Mouse (Mus musculus) layer of hippocampus, postnatal 36 days (tissue): ENCODE data around the gene Chrnb1. TPM values are rescaled to one million over a fixed set of nuclear protein-coding genes. Genes with fewer than 3 reads are reported as not detected.

Experiments used
- DNase-seq, 2 experiments: peaks; one replicate each; pipeline ENCODE4 v3.0.0; 2022
- total RNA-seq, 2 experiments: library from RNA; stranded (reverse); gene quantifications; 2 replicates each; pipeline ENCODE4 v1.2.3; 2021

Gene Chrnb1
- total RNA-seq, 2 experiments from 2014 or later, result 0.72 to 1.3 TPM

DNA sequence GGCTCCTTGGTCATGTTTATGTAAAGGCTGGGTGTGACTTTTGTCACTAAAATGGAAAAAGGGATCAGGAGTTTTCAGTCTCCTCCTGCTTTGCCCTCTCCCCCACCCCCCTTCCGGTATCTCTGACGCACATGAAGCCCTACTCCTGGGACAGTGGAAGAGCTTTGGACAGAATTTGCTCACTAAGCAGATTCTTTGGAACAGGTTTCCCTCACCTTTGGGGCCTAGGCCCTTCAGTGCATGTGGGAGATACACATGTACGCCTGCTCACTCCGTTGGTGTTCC is 28.2 kb downstream of the Chrnb1 start:
- no peak for DNase-seq

DNA sequence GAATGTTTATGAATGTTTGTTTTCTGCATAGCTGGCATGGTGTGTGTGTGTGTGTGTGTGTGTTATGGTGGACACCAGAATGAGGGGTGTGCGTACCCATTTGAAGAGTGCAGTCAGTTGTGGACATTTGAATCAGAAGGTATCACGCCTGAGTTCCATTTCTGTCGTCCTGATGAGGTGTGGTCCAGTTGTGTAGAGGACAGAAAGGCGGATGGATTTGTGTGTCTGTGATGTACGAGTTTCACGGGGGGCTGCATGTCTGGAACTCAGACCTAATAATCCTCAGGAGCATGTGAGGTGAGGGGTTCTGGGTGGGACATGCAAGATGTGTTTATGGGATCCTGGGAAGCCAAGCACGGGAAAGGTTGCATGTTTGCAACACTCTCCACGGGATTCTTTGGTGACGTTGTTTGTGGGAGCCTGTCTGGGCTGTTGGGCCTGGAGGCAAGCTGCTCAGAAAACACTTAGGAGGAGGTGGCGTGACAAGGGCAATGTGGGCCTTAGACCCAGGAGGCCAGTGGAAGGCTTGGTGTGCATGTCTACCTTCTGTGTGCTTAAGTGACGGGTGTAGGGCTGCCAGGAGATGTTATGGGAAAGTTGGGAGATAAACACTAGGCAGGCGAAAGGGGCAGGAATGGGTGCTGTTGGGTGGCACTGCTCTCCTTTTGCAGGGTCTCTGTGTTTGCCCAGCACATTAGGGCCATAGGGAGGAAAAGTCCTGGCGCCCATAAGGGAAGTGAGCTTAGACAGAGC is 28.7 kb downstream of the Chrnb1 start:
- DNase-seq, result no peak

DNA sequence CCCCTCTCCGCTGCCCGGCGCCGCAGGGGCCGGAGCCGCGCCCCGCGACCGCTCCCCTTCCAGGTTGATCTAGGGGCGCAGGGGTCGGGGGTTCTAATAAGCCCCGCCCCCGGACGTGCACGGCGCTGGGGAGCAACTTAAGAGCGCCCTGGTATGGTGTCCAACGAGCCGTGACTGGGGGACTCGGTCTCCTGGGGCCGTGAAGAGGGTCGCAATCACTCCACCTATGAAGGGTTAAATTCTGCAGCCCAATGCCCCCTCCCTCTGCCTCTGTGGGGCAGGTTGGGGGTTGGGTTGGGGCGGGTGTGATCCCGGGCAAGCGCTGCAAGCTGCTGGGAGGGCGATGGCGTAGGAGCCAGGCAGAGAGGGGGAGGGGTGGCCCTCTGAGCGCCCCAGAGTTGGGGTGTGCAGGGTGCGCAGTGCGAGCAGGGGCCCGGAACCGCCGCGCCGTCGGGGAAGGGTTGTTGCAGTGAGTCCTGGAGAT is 29.6 kb downstream of the Chrnb1 start:
- peak; percentile 69 to 81 for DNase-seq

DNA sequence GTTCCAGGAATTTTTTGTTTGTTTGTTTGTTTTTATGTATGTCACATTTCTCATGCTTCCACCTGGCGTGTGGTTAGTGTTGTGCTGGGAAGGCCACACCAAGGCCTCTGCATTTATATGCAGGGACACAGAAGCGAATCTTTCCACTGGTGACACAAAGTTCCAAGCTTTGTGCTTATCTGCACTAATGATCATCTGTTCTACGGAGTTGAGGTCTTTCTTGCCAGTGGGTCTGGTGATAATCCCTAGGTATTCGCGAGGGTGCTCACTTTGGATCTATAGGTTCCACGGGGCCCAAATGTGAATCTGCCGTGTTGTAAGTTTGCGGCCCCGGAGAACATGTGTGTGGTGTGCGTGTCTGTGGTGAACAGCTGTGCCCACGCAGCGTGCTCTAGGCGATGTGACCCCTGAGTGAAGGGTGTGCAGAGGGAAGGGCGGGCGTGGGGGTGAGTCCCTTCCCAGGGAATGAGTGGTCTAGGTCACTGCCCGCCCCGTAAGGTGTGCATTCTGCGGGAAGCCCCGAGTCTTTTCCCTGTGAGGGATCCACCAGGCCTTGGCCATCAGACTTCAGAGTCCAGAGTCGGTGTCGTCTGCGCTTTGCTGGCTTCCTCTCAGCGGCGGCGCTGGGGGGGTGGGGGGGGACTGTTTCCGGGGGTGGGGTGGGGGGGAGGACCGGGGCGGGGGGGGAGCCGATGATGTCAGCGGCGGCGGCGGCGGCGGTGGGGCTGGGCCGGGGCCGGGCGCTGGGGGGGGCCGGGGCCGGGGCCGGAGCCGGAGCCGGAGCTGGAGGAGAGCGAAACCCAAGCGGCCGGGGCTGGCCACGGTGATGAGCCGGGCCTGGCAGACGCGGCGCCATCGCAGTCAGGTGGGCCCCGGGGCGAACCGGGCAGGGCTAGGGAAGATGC is 30.3 kb downstream of the Chrnb1 start, which contains the start of gene Zbtb4:
Gene Zbtb4, plus strand, starts transcription at position 692 of the 905 bp plus-strand sequence.
- DNase-seq, result peak in 1 of 2 experiments; percentile 31

DNA sequence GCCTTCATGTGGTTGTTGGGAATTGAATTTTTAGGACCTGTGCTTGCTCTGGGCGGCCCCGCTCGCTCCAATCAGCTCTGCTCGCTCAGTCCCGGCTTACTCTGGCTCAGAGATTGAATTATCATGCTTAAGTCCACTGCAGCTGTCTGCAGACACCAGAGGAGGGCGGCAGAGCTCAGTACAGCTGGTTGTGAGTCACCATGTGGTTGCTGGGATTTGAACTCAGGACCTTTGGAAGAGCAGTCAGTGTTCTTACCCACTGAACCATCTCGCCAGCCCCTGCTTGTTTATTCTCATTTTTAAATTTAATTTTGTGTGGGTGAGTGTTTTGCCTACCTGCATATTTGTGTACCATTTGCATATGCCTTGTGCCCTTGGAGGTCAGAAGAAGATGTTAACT is 32.2 kb downstream of the Chrnb1 start:
- DNase-seq, result no peak

DNA sequence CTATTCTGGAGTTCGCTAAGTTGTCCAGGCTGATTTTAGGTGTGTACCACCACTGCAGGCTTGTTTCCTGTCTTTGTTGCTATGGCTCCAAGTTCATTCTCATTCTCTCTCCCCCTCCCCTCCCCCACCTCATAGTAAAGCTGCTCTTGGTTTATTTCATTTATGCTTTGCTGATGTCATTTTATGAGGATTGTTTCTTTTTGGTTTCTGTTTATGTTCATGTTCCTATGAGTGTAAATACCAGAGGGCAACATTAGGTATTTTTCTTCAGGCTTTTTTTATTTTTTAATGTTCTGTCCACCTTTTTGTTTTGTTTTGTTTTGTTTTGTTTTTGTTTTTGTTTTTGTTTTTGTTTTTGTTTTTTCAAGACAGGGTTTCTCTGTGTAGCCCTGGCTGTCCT is 33.9 kb downstream of the Chrnb1 start, which contains the start of gene Slc35g3:
Gene Slc35g3, minus strand, starts transcription at position 101 of the 400 bp plus-strand sequence.
- DNase-seq, result no peak

DNA sequence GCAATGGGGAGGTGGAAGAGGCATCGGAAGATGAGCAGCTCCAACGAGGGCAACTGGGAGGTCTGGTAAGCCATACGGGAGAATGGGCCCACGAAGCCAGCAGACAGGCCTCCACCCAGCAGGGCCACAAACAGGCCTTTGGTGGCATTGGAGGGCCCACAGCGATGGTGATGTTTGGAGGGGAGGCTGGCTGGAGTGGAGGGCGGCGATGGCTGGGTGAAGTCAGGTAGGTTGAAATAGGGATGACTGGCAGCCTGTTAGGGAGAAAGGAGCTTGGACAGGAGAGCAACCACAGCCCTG is 34.9 kb downstream of the Chrnb1 start:
- no peak for DNase-seq

DNA sequence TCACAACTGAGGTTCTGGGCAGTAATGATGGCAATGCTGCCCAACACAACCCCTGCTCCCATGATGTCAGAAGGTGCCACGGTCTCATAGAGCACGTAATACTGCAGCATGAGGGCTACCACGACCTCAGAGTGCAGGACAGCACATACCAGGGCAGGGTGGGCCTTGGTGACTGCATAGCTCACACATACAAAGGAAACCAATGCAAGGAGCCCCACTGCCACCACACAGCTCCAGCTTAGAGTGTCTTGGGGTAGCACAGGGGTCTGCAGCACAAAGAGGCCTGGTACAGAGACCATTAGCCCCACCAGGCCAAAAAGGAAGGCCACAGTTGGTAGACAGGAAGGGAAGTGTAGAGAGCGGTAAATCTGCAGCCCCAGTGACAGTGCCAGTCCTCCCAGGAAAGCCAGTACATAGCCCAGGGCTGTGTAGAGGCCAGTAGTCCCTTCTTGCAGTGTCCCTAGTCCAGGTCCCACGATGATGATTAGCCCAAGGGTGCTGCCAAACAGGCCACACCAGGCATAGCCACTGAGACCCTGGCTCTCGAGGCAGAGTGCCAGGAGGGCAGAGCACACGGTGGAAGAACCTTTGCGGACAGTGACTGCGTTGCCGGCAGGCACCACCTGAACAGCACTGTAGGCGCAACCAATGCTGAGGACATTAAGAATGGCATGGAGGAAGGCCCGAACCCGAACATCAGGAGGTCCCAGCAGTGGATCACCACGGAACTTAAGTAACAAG is 35.4 kb downstream of the Chrnb1 start:
- DNase-seq, result no peak

DNA sequence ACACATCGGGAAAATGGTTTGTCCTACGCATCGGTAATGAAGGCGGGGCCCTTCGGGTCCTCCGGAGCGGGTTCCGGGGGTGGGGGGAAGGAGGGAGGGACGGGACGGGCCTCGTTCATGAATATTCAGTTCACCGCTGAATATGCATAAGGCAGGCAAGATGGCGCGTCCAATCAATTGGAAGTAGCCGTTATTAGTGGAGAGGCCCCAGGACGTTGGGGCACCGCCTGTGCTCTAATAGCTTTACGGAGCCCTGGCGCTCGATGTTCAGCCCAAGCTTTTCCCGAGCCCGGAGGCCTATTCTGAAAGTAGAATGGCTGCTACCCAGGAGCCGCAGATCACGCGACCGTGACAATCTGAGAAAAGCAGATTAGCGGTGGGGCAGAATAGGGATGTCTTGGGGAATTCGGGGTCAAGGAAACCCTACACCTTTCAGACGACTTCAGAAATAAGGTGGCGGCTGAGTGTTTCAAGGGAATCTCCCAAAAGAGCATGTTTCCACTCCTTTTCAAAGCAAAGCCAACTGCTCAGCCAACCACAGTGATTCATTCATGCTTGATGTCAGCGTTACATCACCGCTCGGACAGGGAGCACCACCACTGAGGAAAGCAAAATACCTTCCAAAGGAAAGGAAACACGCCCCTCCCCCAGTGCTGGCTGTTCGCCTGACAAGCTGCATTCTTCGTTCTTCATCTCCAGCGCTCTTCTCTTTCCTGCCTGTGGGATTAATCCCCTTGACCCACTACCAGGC is 36.6 kb downstream of the Chrnb1 start:
- peak; percentile 77 to 86 for DNase-seq

DNA sequence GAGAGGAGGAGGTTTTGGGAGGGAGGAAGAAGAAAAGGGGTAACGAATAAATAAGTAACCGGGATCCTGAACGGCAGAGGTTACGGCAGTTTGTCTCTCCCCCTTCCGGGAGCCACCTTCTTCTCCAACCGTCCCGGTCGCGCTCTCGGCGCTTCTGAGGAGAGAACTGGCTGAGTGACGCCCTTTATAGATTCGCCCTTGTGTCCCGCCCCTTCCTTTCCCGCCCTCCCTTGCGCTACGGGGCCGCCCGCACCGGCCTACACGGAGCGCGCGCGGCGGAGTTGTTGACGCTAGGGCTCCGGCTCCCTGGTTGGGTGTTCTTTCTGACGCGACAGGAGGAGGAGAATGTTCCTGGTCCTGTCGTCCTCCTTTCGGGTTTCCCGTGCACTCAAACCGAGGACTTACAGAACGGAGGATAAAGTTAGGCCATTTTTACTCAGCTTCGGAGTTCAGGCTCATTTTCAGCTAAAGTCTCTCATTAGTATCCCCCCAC is 37.2 kb downstream of the Chrnb1 start, which contains the start of gene Polr2a:
Gene Polr2a, minus strand, starts transcription at position 160 of the 493 bp plus-strand sequence.
- peak; percentile 96 to 97 for DNase-seq

DNA sequence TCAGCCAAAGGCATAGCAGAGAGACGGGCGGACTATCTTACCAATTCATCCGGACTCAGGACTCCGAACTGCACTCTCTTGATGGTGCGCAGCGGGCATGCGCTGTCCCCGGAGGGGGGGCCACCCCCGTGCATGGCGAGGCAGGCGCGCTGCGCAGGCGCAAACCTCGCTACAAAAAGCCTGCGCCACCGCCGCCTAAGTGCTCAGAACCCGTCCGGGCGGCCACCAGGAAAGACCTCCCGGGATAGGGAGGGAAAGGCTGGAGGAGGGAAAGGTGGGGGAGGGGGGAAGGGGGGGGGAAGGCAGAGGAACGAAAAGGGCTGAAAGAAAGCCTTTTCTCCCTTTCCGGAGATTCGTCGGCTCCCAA is 37.7 kb downstream of the Chrnb1 start:
- DNase-seq, result peak; percentile 96 to 98

DNA sequence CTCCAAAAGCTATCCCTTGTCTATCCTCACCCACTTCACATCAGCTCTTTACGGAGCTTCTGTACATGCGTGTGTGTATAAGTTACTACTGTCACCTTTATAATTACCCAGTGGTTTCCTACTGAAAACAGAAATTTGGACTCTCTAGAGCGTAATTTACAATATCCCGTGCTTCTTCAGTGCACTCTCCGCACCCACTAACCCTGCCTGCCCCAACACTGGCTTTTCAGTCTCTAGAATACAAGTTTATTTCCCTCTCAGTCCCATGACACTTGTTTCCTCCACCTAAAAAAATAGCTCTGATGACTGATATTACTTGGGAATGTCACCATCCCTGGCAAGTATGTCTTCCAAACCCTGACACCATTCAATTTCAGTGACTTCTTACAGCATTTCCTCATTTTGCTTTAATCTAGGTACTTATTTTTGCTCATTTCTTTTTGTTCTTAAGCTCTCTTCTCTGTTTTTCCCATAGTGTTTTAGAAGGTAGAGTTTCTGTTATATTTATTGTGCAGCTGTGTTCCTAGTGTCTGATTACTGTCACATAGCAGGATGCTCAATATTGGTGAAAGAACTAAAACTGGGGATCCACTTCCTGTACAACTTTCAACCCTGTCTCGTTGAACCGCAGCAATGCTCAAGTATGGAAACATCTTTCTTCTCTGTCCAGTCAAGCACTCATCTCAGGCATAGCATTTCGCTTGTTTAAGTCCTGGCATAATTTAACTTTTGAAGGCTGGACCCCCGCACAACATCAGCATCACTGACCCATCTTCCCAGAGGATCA is 38.2 kb downstream of the Chrnb1 start:
- no peak for DNase-seq

DNA sequence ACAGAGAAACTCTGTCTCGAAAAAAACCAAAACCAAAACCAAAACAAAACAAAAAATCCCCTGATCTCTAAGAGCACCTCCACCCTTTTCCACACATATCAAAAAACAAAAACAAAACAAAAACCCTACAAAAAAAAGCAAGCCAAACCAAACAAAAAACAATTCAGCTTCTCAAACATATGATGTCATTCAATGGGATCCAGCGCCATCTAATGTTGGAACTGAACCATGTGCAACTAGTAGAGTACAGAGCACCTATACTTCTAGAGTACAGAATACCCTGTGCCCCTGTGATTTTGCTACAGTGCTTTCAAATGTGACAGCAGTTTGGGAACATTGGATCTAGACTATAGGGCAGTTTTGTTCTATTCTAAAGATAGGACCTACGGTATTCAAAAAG is 41.0 kb downstream of the Chrnb1 start:
- no peak for DNase-seq

DNA sequence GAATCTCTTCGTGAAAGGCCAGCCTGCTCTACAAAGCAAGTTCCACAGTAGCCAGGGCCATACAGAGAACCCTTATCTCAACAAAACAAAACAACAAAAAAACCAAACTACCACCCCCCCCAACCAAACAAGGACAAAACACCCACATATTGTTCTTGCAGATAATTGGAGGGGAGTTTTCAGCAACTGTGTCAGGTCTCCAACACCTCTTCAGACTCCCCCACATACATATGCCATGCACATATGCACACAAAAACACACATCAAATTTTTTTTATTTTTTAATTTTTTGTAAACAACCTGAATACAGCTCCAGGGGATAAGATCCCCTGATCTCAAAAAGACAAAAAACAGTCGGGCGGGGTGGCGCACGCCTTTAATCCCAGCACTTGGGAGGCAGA is 41.5 kb downstream of the Chrnb1 start:
- DNase-seq, result no peak

DNA sequence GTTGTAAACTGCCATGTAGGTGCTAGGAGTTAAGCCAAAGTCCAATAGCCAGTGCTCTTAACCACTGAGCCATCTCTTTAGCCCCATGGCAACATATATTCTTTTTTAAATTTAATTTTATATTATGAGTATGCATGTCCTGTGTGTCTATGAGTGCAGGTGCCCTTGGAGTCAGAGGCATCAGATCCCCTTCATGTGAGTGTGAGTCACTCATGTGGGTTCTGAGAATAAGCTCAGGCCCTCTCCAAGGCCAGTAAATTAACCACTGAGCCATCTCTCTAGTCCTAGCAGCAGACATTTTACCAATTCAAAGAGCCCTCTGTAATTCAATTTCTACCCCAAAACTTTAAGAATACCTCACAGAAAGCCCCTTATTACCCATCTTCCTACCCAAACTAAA is 43.1 kb downstream of the Chrnb1 start:
- DNase-seq, result no peak

DNA sequence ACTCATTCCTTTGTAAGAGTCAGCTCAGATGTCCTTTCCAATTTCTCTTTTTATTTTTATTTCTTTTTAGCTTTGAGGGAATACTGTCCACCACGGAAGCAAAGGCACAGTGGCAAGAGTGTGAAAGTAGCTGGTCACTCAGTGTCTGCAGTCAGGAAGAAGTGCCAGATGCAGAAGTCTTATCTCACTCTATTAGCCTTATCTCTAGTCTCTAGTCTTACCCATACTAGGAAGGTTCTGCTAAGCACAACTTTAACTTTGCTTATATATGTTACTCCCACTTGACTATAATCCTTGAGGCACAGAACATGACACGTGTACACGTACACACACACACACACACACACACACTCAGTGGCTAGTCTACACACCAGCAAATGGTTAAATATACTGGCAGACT is 44.1 kb downstream of the Chrnb1 start:
- DNase-seq, result no peak

Other genes with a start within 250 kb of the Chrnb1 start
- gene Dnah2, start 246.8 kb downstream of the Chrnb1 start, total RNA-seq, result 1 to 10 TPM; 5.4 to 5.9 TPM
- 100 to 1,000 TPM; 120 to 121 TPM for gene Efnb3, start 235.7 kb downstream of the Chrnb1 start, total RNA-seq
- 10 to 100 TPM; 11.8 to 14.3 TPM for gene Wrap53, start 215.7 kb downstream of the Chrnb1 start, total RNA-seq
- gene Trp53, start 215.6 kb downstream of the Chrnb1 start, total RNA-seq, result 10 to 100 TPM; 25.4 to 27.4 TPM
- gene Atp1b2, start 190.0 kb downstream of the Chrnb1 start, total RNA-seq, result 100 to 1,000 TPM; 400 to 418 TPM
- gene Shbg, start 178.0 kb downstream of the Chrnb1 start, total RNA-seq, result not detected
- gene Sat2, start 173.9 kb downstream of the Chrnb1 start, total RNA-seq, result 10 to 100 TPM; 11.7 to 13.7 TPM
- gene Fxr2, start 163.0 kb downstream of the Chrnb1 start, total RNA-seq, result 100 to 1,000 TPM; 147 to 153 TPM
- not detected for gene Sox15, start 140.6 kb downstream of the Chrnb1 start, total RNA-seq
- gene Mpdu1, start 133.3 kb downstream of the Chrnb1 start, total RNA-seq, result 10 to 100 TPM; 55.0 to 58.8 TPM
- 10 to 100 TPM; 11.9 to 13.5 TPM for gene Cd68, start 129.8 kb downstream of the Chrnb1 start, total RNA-seq
- gene Eif4a1, start 123.5 kb downstream of the Chrnb1 start, total RNA-seq, result 100 to 1,000 TPM; 352 to 354 TPM
- gene Senp3, start 113.9 kb downstream of the Chrnb1 start, total RNA-seq, result 100 to 1,000 TPM; 101 to 122 TPM
- gene Tnfsf13, start 110.2 kb downstream of the Chrnb1 start, total RNA-seq, result 1 to 10 TPM; 2.1 to 3.1 TPM
- gene Tnfsf12, start 100.1 kb downstream of the Chrnb1 start, total RNA-seq, result 1 to 10 TPM; 8.2 to 8.8 TPM
- gene Tnfsfm13, start 99.8 kb downstream of the Chrnb1 start, total RNA-seq, result 1 to 10 TPM in 1 of 2 experiments, under 1 TPM in 1; 0.90 to 1.2 TPM
- 10 to 100 TPM; 61.2 to 61.3 TPM for gene Polr2a, start 37.3 kb downstream of the Chrnb1 start, total RNA-seq
- gene Slc35g3, start 34.0 kb downstream of the Chrnb1 start, total RNA-seq, result not detected
- gene Zbtb4, start 30.0 kb downstream of the Chrnb1 start, total RNA-seq, result 100 to 1,000 TPM; 116 to 126 TPM
- 10 to 100 TPM; 29.2 to 31.6 TPM for gene Fgf11, start 5.9 kb upstream of the Chrnb1 start, total RNA-seq
- gene Tmem102, start 9.7 kb upstream of the Chrnb1 start, total RNA-seq, result under 1 TPM in 1 of 2 experiments, not detected in 1; 0.17 TPM
- gene Gm39566, start 19.4 kb upstream of the Chrnb1 start, total RNA-seq, result not detected
- not detected for gene Spem2, start 22.5 kb upstream of the Chrnb1 start, total RNA-seq
- gene Spem1, start 26.2 kb upstream of the Chrnb1 start, total RNA-seq, result under 1 TPM; 0.57 to 0.63 TPM
- 100 to 1,000 TPM; 192 to 206 TPM for gene Nlgn2, start 41.8 kb upstream of the Chrnb1 start, total RNA-seq
- 100 to 1,000 TPM; 109 to 128 TPM for gene Tmem256, start 42.6 kb upstream of the Chrnb1 start, total RNA-seq
- gene Plscr3, start 50.4 kb upstream of the Chrnb1 start, total RNA-seq, result 10 to 100 TPM; 16.3 to 16.6 TPM
- gene Tnk1, start 62.8 kb upstream of the Chrnb1 start, total RNA-seq, result under 1 TPM in 1 of 2 experiments, not detected in 1; 0.18 TPM
- not detected for gene Tmem95, start 82.1 kb upstream of the Chrnb1 start, total RNA-seq
- 1 to 10 TPM; 1.1 TPM for gene Kctd11, start 85.5 kb upstream of the Chrnb1 start, total RNA-seq
- gene Acap1, start 99.6 kb upstream of the Chrnb1 start, total RNA-seq, result not detected
- gene 2810408A11Rik, start 105.0 kb upstream of the Chrnb1 start, total RNA-seq, result under 1 TPM; 0.46 to 0.95 TPM
- 100 to 1,000 TPM; 117 to 118 TPM for gene Neurl4, start 105.1 kb upstream of the Chrnb1 start, total RNA-seq
- 10 to 100 TPM; 31.9 to 38.2 TPM for gene Gps2, start 117.9 kb upstream of the Chrnb1 start, total RNA-seq
- 100 to 1,000 TPM; 416 to 445 TPM for gene Eif5a, start 126.0 kb upstream of the Chrnb1 start, total RNA-seq
- gene Ybx2, start 139.9 kb upstream of the Chrnb1 start, total RNA-seq, result 10 to 100 TPM; 10.9 to 11.1 TPM
- 1 to 10 TPM; 1.8 TPM for gene Slc2a4, start 152.2 kb upstream of the Chrnb1 start, total RNA-seq
- not detected for gene Cldn7, start 168.8 kb upstream of the Chrnb1 start, total RNA-seq
- 100 to 1,000 TPM; 113 to 116 TPM for gene Ctdnep1, start 185.2 kb upstream of the Chrnb1 start, total RNA-seq
- 10 to 100 TPM; 77.5 to 78.4 TPM for gene Elp5, start 186.6 kb upstream of the Chrnb1 start, total RNA-seq
- 100 to 1,000 TPM; 232 to 236 TPM for gene Gabarap, start 195.2 kb upstream of the Chrnb1 start, total RNA-seq
- 10 to 100 TPM; 45.4 to 47.4 TPM for gene Phf23, start 199.8 kb upstream of the Chrnb1 start, total RNA-seq
- 10 to 100 TPM; 36.8 to 41.7 TPM for gene Dvl2, start 204.7 kb upstream of the Chrnb1 start, total RNA-seq
- gene Acadvl, start 219.5 kb upstream of the Chrnb1 start, total RNA-seq, result 10 to 100 TPM; 54.9 to 58.6 TPM
- gene Dlg4, start 221.0 kb upstream of the Chrnb1 start, total RNA-seq, result 100 to 1,000 TPM; 888 to 914 TPM